Mouse (Mus musculus): Measurements from ENCODE around the gene Ttll8. TPM values are rescaled to one million over a fixed set of nuclear protein-coding genes. Genes with fewer than 3 reads are reported as not detected.

Gene Ttll8
- polyA plus RNA-seq, 1 experiment from 2014 or later, result not detected

DNA sequence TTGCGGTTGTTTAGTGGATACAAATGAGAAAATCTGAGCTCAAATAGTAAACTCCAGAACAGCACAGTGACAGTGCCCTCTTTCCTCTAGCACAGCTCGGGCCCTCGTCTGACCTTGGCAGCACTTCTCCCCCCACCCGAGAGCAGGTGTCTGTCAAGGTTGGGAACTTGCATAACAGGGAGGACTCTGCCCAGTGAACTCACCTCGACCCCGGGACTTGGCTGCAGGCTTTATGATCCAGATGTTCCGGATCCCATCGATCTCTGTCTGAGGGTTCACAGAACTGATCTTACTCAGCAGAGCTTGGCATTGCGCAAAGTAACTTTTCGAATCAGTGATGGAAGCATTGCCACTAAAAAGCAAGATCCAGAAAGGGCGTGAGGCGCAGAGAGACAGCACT is 34.9 kb downstream of the Ttll8 start:
- Histone ChIP-seq H3K9me3 (no peaks in the 10 kb centered on the region), H3K4me3 (no peak overlapping the region), H3K4me1 (peaks cover 2% of the 10 kb centered on the region; the same call in 1 of the 2 replicates), H3K27ac (no peak overlapping the region), H3K36me3 (no peaks in the 10 kb centered on the region), H3K4me2 (no peak overlapping the region), H3K27me3 (no peaks in the 10 kb centered on the region), H3K9ac (no peak overlapping the region)
- no peak for ATAC-seq (ENCODE audit: insufficient number of reproducible peaks, low FRiP score, low TSS enrichment, low read depth)
- 59% methylated on average over 12 of the region's 12 CpGs for WGBS

DNA sequence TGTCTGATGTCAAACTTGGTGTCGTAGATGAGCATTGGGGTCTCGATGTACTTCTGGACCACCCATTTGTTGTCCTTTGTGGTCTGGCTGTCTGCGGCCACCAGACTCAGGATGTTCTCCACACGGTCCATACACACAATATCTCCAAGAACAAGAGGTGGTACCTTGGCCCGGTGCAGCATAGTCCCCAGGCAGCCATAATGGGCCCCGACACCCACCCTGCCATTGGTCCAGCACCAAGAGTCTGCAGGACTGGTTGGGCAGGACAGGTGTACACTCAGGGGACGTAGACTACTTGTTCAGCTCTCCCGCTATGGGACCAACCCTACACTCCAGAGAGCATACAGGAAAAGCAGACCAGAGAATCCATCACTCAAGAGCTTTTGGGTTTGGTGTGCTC is 37.1 kb downstream of the Ttll8 start:
- no peak overlapping the region for H3K27ac ChIP-seq
- peaks cover 2% of the 10 kb centered on the region; the same call in 1 of the 2 replicates for H3K4me1 ChIP-seq
- WGBS, result 96% methylated on average over 8 of the region's 8 CpGs
- no peak overlapping the region for H3K4me2 ChIP-seq
- H3K9ac ChIP-seq, result no peak overlapping the region
- no peaks in the 10 kb centered on the region for H3K9me3 ChIP-seq
- no peaks in the 10 kb centered on the region for H3K36me3 ChIP-seq
- H3K27me3 ChIP-seq, result no peaks in the 10 kb centered on the region
- ATAC-seq (ENCODE audit: insufficient number of reproducible peaks, low FRiP score, low TSS enrichment, low read depth), result no peak
- no peak overlapping the region for H3K4me3 ChIP-seq

DNA sequence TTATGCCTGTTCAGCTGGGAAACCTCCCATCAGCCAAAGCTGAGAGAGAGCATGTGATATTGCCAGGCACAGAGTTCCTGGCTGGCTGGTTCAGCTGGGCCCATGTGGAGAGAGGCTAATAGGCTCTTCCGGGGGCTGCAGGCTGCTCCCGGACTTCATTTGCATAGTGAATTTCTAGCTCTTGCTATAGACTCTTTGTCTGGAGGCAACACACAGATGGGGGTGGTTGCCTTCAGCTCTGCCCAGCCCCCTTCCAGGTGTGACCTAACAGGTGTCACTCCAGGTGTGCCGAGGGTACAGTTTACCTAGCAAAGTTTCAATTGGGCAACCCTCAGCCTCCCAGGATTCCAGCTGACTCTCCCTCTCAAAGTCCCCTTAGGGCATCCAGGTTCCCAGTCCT is 37.9 kb downstream of the Ttll8 start:
- WGBS, result 34% methylated on average over 3 of the region's 3 CpGs
- H3K27me3 ChIP-seq, result no peaks in the 10 kb centered on the region
- H3K9me3 ChIP-seq, result no peaks in the 10 kb centered on the region
- no peaks in the 10 kb centered on the region for H3K36me3 ChIP-seq
- no peak overlapping the region for H3K9ac ChIP-seq
- no peak for ATAC-seq (ENCODE audit: insufficient number of reproducible peaks, low FRiP score, low TSS enrichment, low read depth)
- H3K4me3 ChIP-seq, result no peak overlapping the region
- no peak overlapping the region for H3K4me2 ChIP-seq
- no peak overlapping the region for H3K27ac ChIP-seq
- peaks cover 2% of the 10 kb centered on the region; the same call in 1 of the 2 replicates for H3K4me1 ChIP-seq

DNA sequence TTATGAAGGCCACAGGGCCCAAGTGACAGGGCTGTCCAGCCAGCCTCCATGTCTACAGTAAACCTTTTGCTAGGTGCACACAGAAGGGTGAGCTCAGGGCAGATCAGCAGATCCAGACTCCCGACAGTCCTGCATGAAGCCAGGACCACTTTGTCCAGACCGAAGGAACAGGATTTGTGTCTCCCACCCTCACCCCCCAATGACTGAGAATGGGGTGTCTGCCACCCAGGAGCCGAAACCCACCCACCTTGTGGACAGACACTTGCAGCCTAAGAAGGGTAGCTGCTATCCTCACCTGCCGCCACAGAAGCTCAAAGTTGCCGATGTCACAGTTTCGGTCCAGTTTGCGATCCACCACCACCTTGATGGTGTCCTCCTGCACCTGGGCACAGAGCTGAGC is 39.2 kb downstream of the Ttll8 start:
- Histone ChIP-seq H3K9me3 (no peaks in the 10 kb centered on the region), H3K27ac (no peak overlapping the region), H3K36me3 (no peaks in the 10 kb centered on the region), H3K4me3 (no peak overlapping the region), H3K27me3 (no peaks in the 10 kb centered on the region), H3K4me2 (no peak overlapping the region), H3K4me1 (peaks cover 2% of the 10 kb centered on the region; the same call in 1 of the 2 replicates), H3K9ac (no peak overlapping the region)
- ATAC-seq (ENCODE audit: insufficient number of reproducible peaks, low FRiP score, low TSS enrichment, low read depth), result no peak
- 94% methylated on average over 7 of the region's 7 CpGs for WGBS

DNA sequence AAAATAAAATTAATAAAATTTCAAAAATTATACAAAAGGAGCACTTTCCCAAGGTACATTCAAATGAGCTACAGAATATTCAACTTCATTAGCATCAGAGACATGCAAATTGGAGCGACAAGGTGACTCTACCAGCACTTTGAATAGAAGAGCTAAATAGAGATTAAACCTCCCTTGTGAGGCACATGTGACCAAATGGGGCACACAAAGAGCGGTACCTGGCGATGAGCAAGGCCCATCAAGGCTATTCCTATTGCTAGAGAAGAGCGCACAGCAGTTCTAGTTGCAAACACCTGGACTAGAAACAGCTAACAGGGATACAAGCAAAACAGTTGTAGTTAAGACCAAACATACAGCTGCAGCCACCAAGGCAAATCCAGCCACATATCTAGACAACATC is 47.9 kb downstream of the Ttll8 start:
- Histone ChIP-seq H3K9ac (no peak overlapping the region), H3K4me3 (no peak overlapping the region), H3K27me3 (no peaks in the 10 kb centered on the region), H3K9me3 (no peaks in the 10 kb centered on the region), H3K36me3 (no peaks in the 10 kb centered on the region), H3K27ac (no peak overlapping the region), H3K4me2 (no peak overlapping the region), H3K4me1 (no peaks in the 10 kb centered on the region)
- no peak for ATAC-seq (ENCODE audit: insufficient number of reproducible peaks, low FRiP score, low TSS enrichment, low read depth)
- WGBS, result 72% methylated on average over 4 of the region's 4 CpGs

DNA sequence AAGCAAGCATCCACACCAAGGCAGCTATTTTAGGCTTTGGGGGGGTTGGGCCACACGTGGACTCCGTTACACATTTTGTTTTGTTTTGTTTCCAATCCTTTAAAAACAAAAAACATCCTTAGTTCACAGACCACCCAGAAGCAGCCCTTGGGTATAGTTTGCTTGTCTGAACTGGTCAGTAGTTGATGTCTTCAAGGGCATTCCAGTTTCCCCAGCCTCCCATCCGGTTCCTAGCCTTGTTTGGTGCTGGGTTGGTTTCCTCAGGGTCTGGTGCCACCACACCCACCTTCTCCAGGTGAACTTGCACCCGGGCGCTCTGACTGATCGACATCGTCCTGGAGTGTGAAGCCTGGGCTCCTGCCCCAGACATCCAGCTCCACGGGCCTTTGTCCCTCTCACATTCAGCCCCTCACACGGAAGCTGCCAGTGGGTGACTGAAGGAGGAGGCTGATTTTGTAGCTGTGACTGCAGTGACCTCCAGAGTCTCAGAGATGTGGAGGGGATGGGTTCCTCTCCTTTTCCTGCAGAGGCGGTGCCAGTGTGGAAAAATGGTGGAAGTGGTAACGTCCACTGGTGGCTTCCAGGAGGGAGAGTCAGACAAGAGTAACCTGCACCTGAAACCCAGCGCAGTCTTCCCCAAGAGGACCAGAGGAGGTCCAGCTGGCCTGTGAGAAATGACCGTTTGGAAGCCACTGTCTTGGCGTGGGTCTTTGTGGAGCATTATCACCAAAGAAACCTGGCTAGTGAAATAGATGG is 50.0 kb downstream of the Ttll8 start:
- no peak overlapping the region for H3K27ac ChIP-seq
- no peaks in the 10 kb centered on the region for H3K9me3 ChIP-seq
- no peak for ATAC-seq (ENCODE audit: insufficient number of reproducible peaks, low FRiP score, low TSS enrichment, low read depth)
- no peaks in the 10 kb centered on the region for H3K27me3 ChIP-seq
- no peak overlapping the region for H3K9ac ChIP-seq
- H3K36me3 ChIP-seq, result no peaks in the 10 kb centered on the region
- H3K4me2 ChIP-seq, result no peak overlapping the region
- H3K4me1 ChIP-seq, result no peaks in the 10 kb centered on the region
- WGBS, result 79% methylated on average over 14 of the region's 14 CpGs
- no peak overlapping the region for H3K4me3 ChIP-seq

- no peaks in the 10 kb centered on the region for H3K9me3 ChIP-seq
- no peak overlapping the region for H3K4me3 ChIP-seq
- no peak overlapping the region for H3K4me2 ChIP-seq
- H3K27me3 ChIP-seq, result no peaks in the 10 kb centered on the region
- no peak overlapping the region for H3K9ac ChIP-seq
- WGBS, result 86% methylated on average over 1 of the region's 1 CpGs
- H3K27ac ChIP-seq, result no peak overlapping the region
- no peaks in the 10 kb centered on the region for H3K36me3 ChIP-seq
- no peak for ATAC-seq (ENCODE audit: insufficient number of reproducible peaks, low FRiP score, low TSS enrichment, low read depth)
- no peaks in the 10 kb centered on the region for H3K4me1 ChIP-seq
Observed at GRCm38 (mm10) chr15:88903086-88903485, 51.1 kb downstream of the Ttll8 start.

DNA sequence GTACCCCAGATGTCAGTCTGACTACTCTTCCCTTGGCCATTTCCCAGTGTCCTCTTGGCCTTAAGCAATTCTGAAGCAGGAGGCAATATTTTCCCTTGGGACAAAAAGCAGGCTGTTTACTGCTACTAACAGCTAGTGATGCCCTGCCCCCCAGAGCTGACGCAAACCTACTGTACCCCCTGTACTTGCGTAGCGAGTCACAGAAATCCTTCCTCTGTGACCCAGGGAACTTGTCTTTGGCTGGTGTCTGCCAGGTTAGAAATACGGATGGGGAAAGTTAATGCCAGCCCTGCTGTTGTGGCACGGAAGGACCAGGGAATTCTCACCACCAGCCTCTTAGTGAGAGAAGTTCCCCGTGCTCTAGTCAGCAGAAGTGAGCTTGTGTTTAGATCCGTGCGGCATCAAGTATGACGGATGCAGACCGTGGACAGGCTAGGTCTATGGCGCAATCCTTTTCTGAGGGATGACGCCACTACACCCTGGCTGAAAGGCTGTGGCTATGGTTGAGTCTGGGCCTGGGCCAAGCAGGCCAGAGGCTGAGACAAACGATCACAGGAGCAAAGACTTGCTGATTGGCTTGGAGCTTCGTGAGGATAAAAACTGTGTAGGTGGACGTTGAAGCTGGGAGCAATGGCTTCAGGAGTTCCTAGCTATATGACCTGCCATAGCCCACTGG is 51.9 kb downstream of the Ttll8 start:
- H3K9ac ChIP-seq, result no peak overlapping the region
- no peak overlapping the region for H3K4me3 ChIP-seq
- no peak for ATAC-seq (ENCODE audit: insufficient number of reproducible peaks, low FRiP score, low TSS enrichment, low read depth)
- WGBS, result 80% methylated on average over 15 of the region's 15 CpGs
- H3K4me1 ChIP-seq, result no peaks in the 10 kb centered on the region
- H3K27me3 ChIP-seq, result no peaks in the 10 kb centered on the region
- no peaks in the 10 kb centered on the region for H3K9me3 ChIP-seq
- no peak overlapping the region for H3K27ac ChIP-seq
- no peak overlapping the region for H3K4me2 ChIP-seq
- H3K36me3 ChIP-seq, result no peaks in the 10 kb centered on the region

- no peaks in the 10 kb centered on the region for H3K27me3 ChIP-seq
- no peak overlapping the region for H3K4me2 ChIP-seq
- H3K36me3 ChIP-seq, result no peaks in the 10 kb centered on the region
- H3K9ac ChIP-seq, result no peak overlapping the region
- H3K9me3 ChIP-seq, result no peaks in the 10 kb centered on the region
- H3K4me3 ChIP-seq, result no peak overlapping the region
- no peak for ATAC-seq (ENCODE audit: insufficient number of reproducible peaks, low FRiP score, low TSS enrichment, low read depth)
- peaks cover under 1% of the 10 kb centered on the region; the same call in 1 of the 2 replicates for H3K4me1 ChIP-seq
- H3K27ac ChIP-seq, result no peak overlapping the region
- 85% methylated on average over 10 of the region's 10 CpGs for WGBS
Observed at GRCm38 (mm10) chr15:88896341-88896980, 57.8 kb downstream of the Ttll8 start.

GRCm38 (mm10) chr15:88895891-88896290 is 58.3 kb downstream of the Ttll8 start:
- Histone ChIP-seq H3K4me2 (no peak overlapping the region), H3K4me3 (no peak overlapping the region), H3K27ac (no peak overlapping the region), H3K27me3 (no peaks in the 10 kb centered on the region), H3K9me3 (no peaks in the 10 kb centered on the region; the same call in 1 of the 2 replicates), H3K36me3 (no peaks in the 10 kb centered on the region), H3K9ac (no peak overlapping the region), H3K4me1 (peaks cover 6% of the 10 kb centered on the region)
- ATAC-seq (ENCODE audit: insufficient number of reproducible peaks, low FRiP score, low TSS enrichment, low read depth), result no peak
- 86% methylated on average over 6 of the region's 6 CpGs for WGBS

GRCm38 (mm10) chr15:88895119-88895518 is 59.1 kb downstream of the Ttll8 start:
- Histone ChIP-seq H3K9me3 (no peaks in the 10 kb centered on the region; the same call in 1 of the 2 replicates), H3K4me1 (peaks cover 14% of the 10 kb centered on the region), H3K9ac (no peak overlapping the region), H3K36me3 (no peaks in the 10 kb centered on the region), H3K4me2 (no peak overlapping the region), H3K4me3 (no peak overlapping the region), H3K27me3 (0 out of 2 replicates have a peak, but pooled peaks cover 2% of the 10 kb centered on the region), H3K27ac (no peak overlapping the region)
- no peak for ATAC-seq (ENCODE audit: insufficient number of reproducible peaks, low FRiP score, low TSS enrichment, low read depth)
- WGBS, result 64% methylated on average over 7 of the region's 7 CpGs

- no peak for ATAC-seq (ENCODE audit: insufficient number of reproducible peaks, low FRiP score, low TSS enrichment, low read depth)
- Histone ChIP-seq H3K27me3 (0 out of 2 replicates have a peak, but pooled peaks cover 6% of the 10 kb centered on the region), H3K27ac (no peak overlapping the region), H3K9ac (no peak overlapping the region), H3K4me1 (peaks cover 14% of the 10 kb centered on the region), H3K4me3 (no peak overlapping the region), H3K4me2 (no peak overlapping the region), H3K9me3 (no peaks in the 10 kb centered on the region; the same call in 1 of the 2 replicates), H3K36me3 (no peaks in the 10 kb centered on the region)
- WGBS, result 78% methylated on average over 5 of the region's 5 CpGs
Observed at GRCm38 (mm10) chr15:88892876-88893275, 61.3 kb downstream of the Ttll8 start.

Measured in limb, embryonic 15.5 days (tissue).